Mouse (Mus musculus) urinary bladder, postnatal 14 days (tissue): ENCODE results near the gene Ptpn1.

Source experiments
- DNase-seq: peaks from one replicate; pipeline ENCODE4 v3.0.0; 2021; ENCODE audit warnings: low spot score

The Ptpn1 gene

GRCm38 (mm10) chr2:167931985-167932726 is at the start of gene Ptpn1:
Ptpn1 (plus strand) TSS chr2:167932057.
- peak; percentile 98 for DNase-seq

- no peak for DNase-seq
These were observed 45.4 kb upstream of the Ptpn1 start for GRCm38 (mm10) chr2:167886485-167886884.

DNA sequence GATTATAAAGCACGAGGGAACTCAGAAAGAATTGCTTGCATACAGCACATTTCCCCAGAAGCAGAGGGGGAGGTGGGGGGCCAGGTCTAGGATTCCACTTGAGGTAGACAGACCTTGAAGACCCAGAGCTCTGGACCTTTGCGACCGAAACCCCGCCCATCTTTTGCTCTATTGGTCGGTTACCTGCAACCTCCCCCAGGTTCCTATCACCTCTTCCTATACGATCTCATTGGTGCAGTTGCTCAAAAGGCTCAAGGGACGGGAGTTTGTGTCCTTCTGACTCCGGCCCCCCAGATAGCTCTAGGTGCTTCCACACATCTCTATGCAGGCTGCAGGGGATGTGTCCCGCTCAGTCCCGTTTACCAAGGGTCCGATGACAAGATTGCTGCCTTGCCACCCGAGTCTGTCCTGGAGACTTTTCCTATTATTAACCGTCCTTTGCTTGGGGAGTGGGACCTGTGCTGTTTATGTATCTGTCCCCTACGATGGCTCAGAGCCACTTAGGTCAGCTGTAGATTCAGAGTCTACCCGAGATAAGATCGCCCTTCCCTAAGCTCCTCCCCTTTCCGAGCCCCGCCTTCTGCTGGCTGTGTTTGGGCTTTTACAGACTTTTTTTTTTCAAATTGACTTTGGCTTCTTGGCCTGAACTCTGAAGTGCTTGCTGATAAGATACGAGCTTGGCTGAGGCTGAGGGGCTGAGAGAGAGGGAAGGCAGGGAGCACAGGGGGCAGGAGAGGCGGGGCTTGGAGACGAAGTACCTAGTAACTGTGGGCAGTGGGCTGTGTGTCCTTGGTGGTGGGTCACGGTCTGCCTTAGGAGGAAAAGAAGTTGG is 44.1 kb upstream of the Ptpn1 start:
- DNase-seq, result peak; percentile 85

- peak; percentile 53 for DNase-seq
These were observed 43.0 kb upstream of the Ptpn1 start for GRCm38 (mm10) chr2:167888834-167889233.

GRCm38 (mm10) chr2:167889886-167890285 is 42.0 kb upstream of the Ptpn1 start:
- no peak for DNase-seq

GRCm38 (mm10) chr2:167891908-167892307 is 39.9 kb upstream of the Ptpn1 start:
- DNase-seq, result peak; percentile 78

DNA sequence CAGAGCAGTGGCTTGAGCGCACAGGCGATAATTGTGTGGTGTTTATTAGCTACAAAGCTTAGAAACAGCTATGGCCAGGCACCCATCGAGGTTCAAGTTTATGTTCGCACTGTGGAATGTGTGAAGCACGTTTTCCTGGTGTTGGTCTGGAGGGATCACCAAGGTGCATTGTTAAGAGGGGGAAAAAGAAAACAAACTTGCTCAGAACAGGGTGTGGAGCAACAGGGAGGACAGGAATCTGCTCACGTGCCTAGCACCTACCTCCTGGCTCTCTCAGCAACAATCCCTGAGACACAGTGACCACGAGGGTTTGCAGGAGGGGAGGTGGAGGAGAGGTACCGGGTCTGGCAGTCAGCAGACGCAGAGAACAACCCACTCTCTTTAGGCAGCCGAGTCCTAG is 38.2 kb upstream of the Ptpn1 start:
- no peak for DNase-seq

- DNase-seq, result peak; percentile 88
These were observed 36.9 kb upstream of the Ptpn1 start for GRCm38 (mm10) chr2:167894948-167895372.

DNA sequence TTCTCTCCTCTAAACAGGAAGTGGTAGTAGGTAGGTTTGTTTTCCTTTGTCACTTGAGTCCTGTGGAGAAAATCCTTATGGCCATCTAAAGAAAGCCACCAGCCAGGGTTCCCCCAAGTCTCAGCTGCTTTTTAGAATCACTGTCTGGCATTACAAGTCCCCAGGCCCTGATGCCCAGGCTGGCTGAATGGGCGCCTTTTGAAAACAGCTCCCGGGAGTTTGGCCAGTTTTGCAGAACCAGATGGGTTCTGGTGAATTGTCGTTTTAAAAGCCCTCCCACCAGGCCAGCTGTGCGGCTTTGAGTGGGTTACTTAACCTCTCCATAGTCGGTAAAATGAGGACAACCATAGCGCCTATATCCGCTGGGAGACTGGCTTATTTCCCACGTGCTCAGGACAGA is 34.0 kb upstream of the Ptpn1 start:
- DNase-seq, result no peak

- no peak for DNase-seq
These were observed 31.9 kb upstream of the Ptpn1 start for GRCm38 (mm10) chr2:167899989-167900421.

GRCm38 (mm10) chr2:167902116-167902703 is 29.6 kb upstream of the Ptpn1 start:
- DNase-seq, result no peak

DNA sequence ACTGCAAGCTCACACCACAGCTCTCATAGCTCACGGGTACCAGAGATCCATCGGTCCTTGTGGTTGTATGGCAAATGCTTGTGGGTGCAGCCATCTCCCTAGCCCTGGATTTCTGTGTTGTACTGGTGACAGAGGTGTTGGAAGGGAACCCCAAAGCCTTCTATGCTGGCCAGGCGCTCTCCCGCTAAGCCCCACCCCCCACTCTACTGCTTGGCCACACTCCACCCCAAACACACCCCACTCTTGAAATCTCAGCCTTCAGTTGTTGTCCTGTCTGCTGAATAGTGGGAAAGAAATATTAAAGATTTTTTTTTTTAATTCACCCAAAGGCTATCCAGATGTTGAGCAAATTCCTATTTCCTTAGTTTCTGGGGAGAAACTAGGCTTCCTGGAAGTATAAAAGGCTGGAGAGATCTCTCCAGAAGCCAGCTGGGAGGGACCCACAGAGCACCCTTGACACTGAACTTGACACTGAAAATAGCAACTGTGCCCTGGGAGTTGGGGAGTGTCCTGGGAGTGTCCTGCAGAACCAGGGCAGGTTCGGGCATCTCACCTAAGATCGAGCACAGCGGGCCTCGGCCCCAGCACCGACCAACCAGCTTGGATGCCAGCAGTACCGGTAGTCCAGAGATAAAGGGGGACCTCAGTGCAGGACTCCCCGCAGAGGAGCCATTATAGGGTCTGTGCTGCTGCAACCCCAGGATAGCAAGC is 28.5 kb upstream of the Ptpn1 start:
- DNase-seq, result no peak

DNA sequence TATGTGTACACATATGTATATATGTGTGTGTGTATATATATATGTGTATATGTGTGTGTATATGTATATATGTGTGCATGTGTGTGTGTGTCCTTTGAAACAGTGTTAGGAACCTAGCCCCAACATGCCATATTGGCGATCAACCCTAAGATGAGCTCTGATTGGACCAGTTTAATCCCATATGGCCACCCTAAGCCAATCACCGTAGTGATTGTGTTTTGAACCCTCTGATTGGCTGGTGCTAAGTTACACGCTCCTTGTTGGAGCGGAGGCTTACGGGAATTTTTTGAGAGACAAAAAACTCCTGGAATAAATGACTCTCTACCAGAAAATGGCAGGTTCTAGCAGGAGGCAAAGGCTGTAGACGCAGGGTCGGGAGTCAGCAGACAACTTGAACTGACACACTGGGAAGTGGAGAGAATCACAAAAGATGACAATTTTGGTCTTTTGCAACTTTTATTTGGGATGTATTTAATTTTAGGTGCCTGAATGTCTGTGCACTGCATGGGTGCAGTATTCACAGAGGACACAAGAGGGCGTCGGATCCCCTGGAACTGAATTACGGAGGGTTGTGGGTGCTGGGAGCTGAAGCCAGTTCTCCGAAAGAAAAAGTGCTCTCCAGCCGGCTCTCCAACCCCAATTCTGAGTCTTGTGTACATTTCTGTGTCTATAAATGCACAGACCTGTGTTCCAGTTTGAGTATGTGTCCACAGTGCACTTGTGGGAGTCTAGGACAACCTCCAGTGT is 27.1 kb upstream of the Ptpn1 start:
- no peak for DNase-seq

DNA sequence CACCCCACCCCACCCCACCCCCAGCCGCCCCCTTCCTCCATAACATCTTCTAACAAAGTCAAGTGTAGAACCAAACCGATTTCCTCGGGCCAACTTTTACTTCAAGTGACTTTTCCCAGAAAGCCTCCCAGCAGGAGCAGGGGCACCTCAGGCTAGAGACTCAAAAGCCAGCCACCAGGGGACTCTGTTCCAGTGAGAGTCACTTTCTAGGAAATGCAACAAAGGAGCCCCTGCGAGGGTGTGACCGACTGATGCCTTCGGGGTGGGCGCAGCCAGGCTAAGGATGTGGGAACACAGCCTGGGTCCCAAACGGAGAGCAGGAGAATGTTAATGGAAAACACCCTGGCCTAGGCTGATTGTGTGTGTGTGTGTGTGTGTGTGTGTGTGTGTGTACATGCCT is 26.3 kb upstream of the Ptpn1 start:
- no peak for DNase-seq

- no peak for DNase-seq
These were observed 25.1 kb upstream of the Ptpn1 start for GRCm38 (mm10) chr2:167906729-167907128.

DNA sequence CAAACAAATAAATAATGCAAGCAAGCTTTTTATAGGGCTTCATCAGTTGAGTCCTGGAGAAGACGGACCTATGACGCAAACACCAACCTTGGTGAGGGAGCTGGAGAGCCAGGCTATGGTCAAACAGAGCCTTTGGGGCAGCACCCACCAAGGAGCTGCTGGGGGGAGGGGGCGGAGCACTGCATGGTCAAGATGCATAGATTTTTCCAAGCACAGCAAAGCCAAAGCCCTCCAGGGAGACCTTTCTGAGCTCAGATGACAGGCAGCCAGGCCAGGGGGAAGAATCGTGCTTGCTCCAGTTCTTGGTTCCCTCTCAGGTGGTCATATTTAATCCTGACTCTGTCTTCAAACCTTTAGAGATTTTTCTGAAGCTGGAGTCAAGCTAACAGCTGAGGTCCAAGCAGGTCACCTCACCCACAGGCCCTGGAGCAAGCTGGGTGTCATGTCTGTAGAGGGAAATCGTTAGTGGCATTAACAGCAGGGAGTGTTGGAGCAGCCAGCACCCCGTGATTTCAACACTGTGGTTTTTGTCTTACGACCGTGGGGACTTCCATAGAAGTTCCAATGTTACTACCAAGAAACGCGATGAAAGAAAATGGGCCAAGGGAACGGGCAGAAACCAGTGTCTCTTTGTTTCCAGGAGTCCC is 22.2 kb upstream of the Ptpn1 start:
- no peak for DNase-seq

- DNase-seq, result no peak
These were observed 21.7 kb upstream of the Ptpn1 start for GRCm38 (mm10) chr2:167910178-167910540.

DNA sequence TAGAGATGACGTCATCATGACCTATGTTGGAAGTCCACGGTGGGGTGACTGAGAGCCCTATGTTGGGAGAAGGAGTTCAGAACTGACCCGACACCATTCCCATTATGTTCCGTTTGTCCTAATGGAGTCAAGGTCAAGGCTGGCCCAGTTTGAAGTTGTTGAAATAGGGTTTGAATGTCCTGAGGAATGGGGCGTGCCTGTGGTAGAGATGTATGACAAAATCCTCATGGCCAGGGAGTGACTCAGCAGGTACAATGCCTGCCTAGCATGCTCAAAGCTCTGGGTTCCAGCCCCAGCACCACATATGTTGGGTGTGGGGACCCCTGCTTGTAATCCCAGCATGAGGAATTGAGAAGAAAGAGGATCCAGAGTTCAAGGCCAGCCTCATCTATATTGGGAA is 20.3 kb upstream of the Ptpn1 start:
- DNase-seq, result no peak

- DNase-seq, result peak; percentile 67
These were observed 12.8 kb upstream of the Ptpn1 start for GRCm38 (mm10) chr2:167919081-167919480.

GRCm38 (mm10) chr2:167920041-167920440 is 11.8 kb upstream of the Ptpn1 start:
- DNase-seq, result peak; percentile 67

GRCm38 (mm10) chr2:167920960-167921495 is 10.8 kb upstream of the Ptpn1 start:
- no peak for DNase-seq
